Mouse (Mus musculus) forebrain, embryonic 14.5 days (tissue): Measurements from ENCODE around the gene Sstr5. TPM values are rescaled to one million over a fixed set of nuclear protein-coding genes. Genes with fewer than 3 reads are reported as not detected.
A peak's percentile ranks its signal among the peaks of the same experiment; 100 is the strongest.

Experiments
- ATAC-seq: fragments of 200-750 bp; cut with Nextera tagmentation; 2 replicates; pipeline ENCODE4 v1.8.0; 2017; ENCODE audit warnings: mild to moderate bottlenecking, moderate library complexity
- DNase-seq: peaks from one replicate; pipeline ENCODE4 v3.0.0-alpha.2; 2015; ENCODE audit warnings: low spot score
- H3K27ac ChIP-seq: fragments of 300-500 bp; sonication (generic); 2 replicates; pipeline ENCODE4 v1.5.1; 2014; ENCODE audit warnings: low read depth, mild to moderate bottlenecking, control low read depth, low read length, moderate library complexity
- H3K27me3 ChIP-seq: fragments of 300-500 bp; sonication (generic); replicated peaks from 2 replicates; pipeline ENCODE4 v1.6.1; 2014; ENCODE audit warnings: low read length, control low read depth, mixed read lengths; ENCODE audit not compliant: control insufficient read depth, insufficient read depth
- H3K36me3 ChIP-seq: fragments of 300-500 bp; sonication (generic); 2 replicates; pipeline ENCODE4 v1.6.1; 2014; ENCODE audit warnings: low read length, control low read depth; ENCODE audit not compliant: control insufficient read depth, insufficient read depth
- H3K4me1 ChIP-seq: fragments of 300-500 bp; sonication (generic); 2 replicates; pipeline ENCODE4 v1.6.1; 2014; ENCODE audit warnings: antibody characterized with exemption, low read length, control low read depth; ENCODE audit not compliant: control insufficient read depth, insufficient read depth
- H3K4me2 ChIP-seq: fragments of 300-500 bp; sonication (generic); 2 replicates; pipeline ENCODE4 v1.6.1; 2014; ENCODE audit warnings: mild to moderate bottlenecking, control low read depth, low read length
- H3K4me3 ChIP-seq: fragments of 300-500 bp; sonication (generic); 2 replicates; pipeline ENCODE4 v1.5.1; 2014; ENCODE audit warnings: low read depth, low read length, control low read depth
- H3K9ac ChIP-seq: fragments of 300-500 bp; sonication (generic); 2 replicates; pipeline ENCODE4 v1.6.1; 2014; ENCODE audit warnings: mild to moderate bottlenecking, low read length, control low read depth, moderate library complexity
- H3K9me3 ChIP-seq: fragments of 300-500 bp; sonication (generic); replicated peaks from 2 replicates; pipeline ENCODE4 v1.6.1; 2016; ENCODE audit warnings: low read length, control low read depth, mixed read lengths; ENCODE audit not compliant: control insufficient read depth
- WGBS: fragments of 180-500 bp; shearing (Covaris S2); extraction: QIAGEN DNeasy Blood & Tissue Kit; methylation state at CpG from one replicate; pipeline ENCODE4 v1.1.7; 2014; 5-methylcytosine and 5-hydroxymethylcytosine counted together
- polyA plus RNA-seq: library from polyadenylated mRNA; unstranded; fragments of >200 nt; fragmentation: Nextera tagmentation; extraction: Ambion mirVana; gene quantifications from 2 replicates; pipeline ENCODE4 v1.2.1, GENCODE M21; 2014

Sstr5 gene
- polyA plus RNA-seq, 1 experiment from 2014 or later: 0.13 TPM

GRCm38 (mm10) chr17:25518144-25518543 lies 21.1 kb upstream of the Sstr5 start:
- no peak overlapping the region for H3K4me2 ChIP-seq
- no peak overlapping the region for H3K4me3 ChIP-seq
- no peak overlapping the region for H3K27ac ChIP-seq
- H3K9ac ChIP-seq: no peak overlapping the region
- ATAC-seq (peak; percentile 77), DNase-seq (peak; percentile 66)
- no peaks in the 10 kb centered on the region for H3K36me3 ChIP-seq
- H3K9me3 ChIP-seq: no peaks in the 10 kb centered on the region
- H3K27me3 ChIP-seq: no peaks in the 10 kb centered on the region
- H3K4me1 ChIP-seq: no peaks in the 10 kb centered on the region
- 51% methylated on average over 15 of the region's 17 CpGs for WGBS

GRCm38 (mm10) chr17:25516315-25516714 lies 19.2 kb upstream of the Sstr5 start:
- H3K4me1 ChIP-seq: no peaks in the 10 kb centered on the region
- no peak overlapping the region for H3K27ac ChIP-seq
- no peaks in the 10 kb centered on the region for H3K9me3 ChIP-seq
- H3K27me3 ChIP-seq: no peaks in the 10 kb centered on the region
- DNase-seq: no peak
- no peak overlapping the region for H3K9ac ChIP-seq
- no peak for ATAC-seq
- H3K4me2 ChIP-seq: no peak overlapping the region
- H3K4me3 ChIP-seq: no peak overlapping the region
- H3K36me3 ChIP-seq: no peaks in the 10 kb centered on the region
- 54% methylated on average over 5 of the region's 5 CpGs for WGBS

- H3K27me3 ChIP-seq: no peaks in the 10 kb centered on the region
These were observed 17.0 kb upstream of the Sstr5 start for GRCm38 (mm10) chr17:25514055-25514454.

GRCm38 (mm10) chr17:25511876-25512275 lies 14.8 kb upstream of the Sstr5 start:
- Histone ChIP-seq H3K9me3 (no peaks in the 10 kb centered on the region), H3K9ac (no peak overlapping the region), H3K4me1 (no peaks in the 10 kb centered on the region), H3K4me3 (no peak overlapping the region), H3K27ac (no peak overlapping the region), H3K27me3 (no peaks in the 10 kb centered on the region), H3K4me2 (no peak overlapping the region), H3K36me3 (no peaks in the 10 kb centered on the region)
- DNase-seq (no peak), ATAC-seq (no peak)
- WGBS: 79% methylated on average over 3 of the region's 3 CpGs

More at GRCm38 (mm10) chr17:25514055-25514454, 17.0 kb upstream of the Sstr5 start:
- Histone ChIP-seq H3K4me2 (no peak overlapping the region), H3K27ac (no peak overlapping the region), H3K4me3 (no peak overlapping the region), H3K9me3 (no peaks in the 10 kb centered on the region), H3K36me3 (no peaks in the 10 kb centered on the region), H3K4me1 (no peaks in the 10 kb centered on the region), H3K9ac (no peak overlapping the region)
- ATAC-seq: no peak
- no peak for DNase-seq
- 91% methylated on average over 2 of the region's 2 CpGs for WGBS

GRCm38 (mm10) chr17:25510074-25510830 lies 13.2 kb upstream of the Sstr5 start:
- no peak overlapping the region for H3K4me3 ChIP-seq
- H3K4me2 ChIP-seq: no peak overlapping the region
- no peaks in the 10 kb centered on the region for H3K9me3 ChIP-seq
- no peak for DNase-seq
- H3K9ac ChIP-seq: no peak overlapping the region
- 84% methylated on average over 10 of the region's 10 CpGs for WGBS
- no peak for ATAC-seq
- no peaks in the 10 kb centered on the region for H3K4me1 ChIP-seq
- H3K27me3 ChIP-seq: no peaks in the 10 kb centered on the region
- H3K27ac ChIP-seq: no peak overlapping the region
- no peaks in the 10 kb centered on the region for H3K36me3 ChIP-seq

GRCm38 (mm10) chr17:25508860-25509577 lies 11.9 kb upstream of the Sstr5 start:
- Histone ChIP-seq H3K9ac (no peak overlapping the region), H3K27ac (no peak overlapping the region), H3K27me3 (no peaks in the 10 kb centered on the region), H3K4me1 (no peaks in the 10 kb centered on the region), H3K36me3 (no peaks in the 10 kb centered on the region), H3K4me2 (no peak overlapping the region), H3K4me3 (no peak overlapping the region), H3K9me3 (no peaks in the 10 kb centered on the region)
- DNase-seq: peak; percentile 70
- ATAC-seq: 0 out of 2 replicates have a peak, but pooled peaks have one; percentile 29
- 56% methylated on average over 7 of the region's 7 CpGs for WGBS

GRCm38 (mm10) chr17:25507799-25508198 lies 10.7 kb upstream of the Sstr5 start:
- no peak overlapping the region for H3K4me3 ChIP-seq
- DNase-seq (peak; percentile 66), ATAC-seq (peak; percentile 12; the same call in 1 of the 2 replicates)
- 21% methylated on average over 3 of the region's 3 CpGs for WGBS
- H3K9ac ChIP-seq: no peak overlapping the region
- H3K27ac ChIP-seq: no peak overlapping the region
- H3K27me3 ChIP-seq: no peaks in the 10 kb centered on the region
- no peak overlapping the region for H3K4me2 ChIP-seq
- no peaks in the 10 kb centered on the region for H3K4me1 ChIP-seq
- H3K36me3 ChIP-seq: no peaks in the 10 kb centered on the region
- H3K9me3 ChIP-seq: no peaks in the 10 kb centered on the region

GRCm38 (mm10) chr17:25502599-25502998 lies 5.5 kb upstream of the Sstr5 start:
- H3K9me3 ChIP-seq: no peaks in the 10 kb centered on the region
- no peak for DNase-seq
- no peak overlapping the region for H3K9ac ChIP-seq
- H3K4me2 ChIP-seq: no peak overlapping the region
- no peak for ATAC-seq
- no peaks in the 10 kb centered on the region for H3K36me3 ChIP-seq
- H3K27me3 ChIP-seq: peaks cover 2% of the 10 kb centered on the region
- no peaks in the 10 kb centered on the region for H3K4me1 ChIP-seq
- 72% methylated on average over 4 of the region's 4 CpGs for WGBS
- H3K27ac ChIP-seq: no peak overlapping the region
- H3K4me3 ChIP-seq: no peak overlapping the region

GRCm38 (mm10) chr17:25482092-25482491 lies 15.0 kb downstream of the Sstr5 start:
- H3K4me3 ChIP-seq: no peak overlapping the region
- H3K9ac ChIP-seq: no peak overlapping the region
- DNase-seq: no peak
- H3K27me3 ChIP-seq: 0 out of 2 replicates have a peak, but pooled peaks cover 3% of the 10 kb centered on the region
- H3K27ac ChIP-seq: no peak overlapping the region
- ATAC-seq: no peak
- no peak overlapping the region for H3K4me2 ChIP-seq
- 76% methylated on average over 6 of the region's 6 CpGs for WGBS
- H3K9me3 ChIP-seq: no peaks in the 10 kb centered on the region
- H3K36me3 ChIP-seq: no peaks in the 10 kb centered on the region
- H3K4me1 ChIP-seq: no peaks in the 10 kb centered on the region
